Mouse (Mus musculus) left cerebral cortex, adult 11 months (tissue): ENCODE data around the gene Vstm2b.

ENCODE experiments used
- DNase-seq: peaks from one replicate; pipeline ENCODE4 v3.0.0; 2022; ENCODE audit warnings: low spot score

The Vstm2b gene

DNA sequence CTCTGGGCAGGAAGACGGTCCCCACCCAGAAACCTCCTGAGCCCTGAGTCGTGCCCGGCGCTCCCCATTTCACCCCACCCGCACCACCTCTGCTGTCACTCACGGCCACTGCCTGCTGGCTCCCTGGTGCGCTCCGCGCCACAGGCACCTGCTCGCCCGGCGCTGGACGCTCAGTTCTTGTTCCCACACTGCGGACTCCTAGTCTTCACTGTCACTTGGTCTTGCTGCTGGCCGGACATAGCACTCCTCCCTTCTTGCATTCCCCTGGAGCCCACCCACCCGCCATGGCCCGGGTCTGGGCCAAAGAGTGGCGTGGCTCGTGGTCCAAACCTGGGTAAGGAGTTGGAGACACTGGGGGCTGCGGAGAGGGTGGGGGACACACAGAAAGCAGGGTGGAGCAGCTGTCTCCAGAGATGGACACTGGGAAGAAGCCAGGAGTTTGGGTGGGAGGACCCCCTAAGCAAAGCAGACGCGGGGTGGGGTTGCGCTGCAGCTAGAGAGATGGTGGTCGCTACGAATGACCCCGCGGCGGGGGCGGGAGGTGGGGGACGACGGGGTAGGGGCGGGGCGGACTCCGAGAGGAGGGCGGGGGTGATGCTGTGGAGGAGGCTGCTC, at the start of gene Vstm2b:
Gene Vstm2b (plus strand): TSS at position 233 of the 615 bp plus-strand sequence.
- DNase-seq, result no peak

- DNase-seq, result no peak
These were observed 42.0 kb upstream of the Vstm2b start for GRCm38 (mm10) chr7:40856088-40856625.

GRCm38 (mm10) chr7:40873380-40873990, 24.6 kb upstream of the Vstm2b start:
- DNase-seq, result no peak

- DNase-seq, result no peak
These were observed 13.2 kb upstream of the Vstm2b start for GRCm38 (mm10) chr7:40884855-40885489.

DNA sequence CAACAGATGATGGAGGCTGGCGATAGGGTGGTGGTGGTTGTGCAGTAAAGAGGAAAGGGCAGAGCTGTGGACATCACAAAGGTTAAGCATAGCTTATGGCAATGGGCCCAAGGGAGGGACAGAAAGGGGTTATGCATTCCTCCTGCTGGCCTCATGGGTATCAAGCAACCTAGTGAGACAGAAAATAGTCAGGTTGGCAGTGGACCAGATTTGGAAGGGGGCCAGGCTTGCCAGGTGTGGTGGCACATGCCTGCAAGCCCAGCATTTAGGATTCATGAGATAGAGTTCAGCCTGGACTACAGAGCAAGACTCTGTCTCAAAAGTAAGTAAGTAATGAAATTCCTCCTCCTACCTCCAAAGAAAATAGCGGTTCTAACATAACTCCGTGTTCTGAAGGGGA, 9.8 kb upstream of the Vstm2b start:
- no peak for DNase-seq

GRCm38 (mm10) chr7:40896964-40897363, 1.2 kb upstream of the Vstm2b start:
- no peak for DNase-seq

- no peak for DNase-seq
These were observed 715 bp downstream of the Vstm2b start for GRCm38 (mm10) chr7:40898711-40899375.

DNA sequence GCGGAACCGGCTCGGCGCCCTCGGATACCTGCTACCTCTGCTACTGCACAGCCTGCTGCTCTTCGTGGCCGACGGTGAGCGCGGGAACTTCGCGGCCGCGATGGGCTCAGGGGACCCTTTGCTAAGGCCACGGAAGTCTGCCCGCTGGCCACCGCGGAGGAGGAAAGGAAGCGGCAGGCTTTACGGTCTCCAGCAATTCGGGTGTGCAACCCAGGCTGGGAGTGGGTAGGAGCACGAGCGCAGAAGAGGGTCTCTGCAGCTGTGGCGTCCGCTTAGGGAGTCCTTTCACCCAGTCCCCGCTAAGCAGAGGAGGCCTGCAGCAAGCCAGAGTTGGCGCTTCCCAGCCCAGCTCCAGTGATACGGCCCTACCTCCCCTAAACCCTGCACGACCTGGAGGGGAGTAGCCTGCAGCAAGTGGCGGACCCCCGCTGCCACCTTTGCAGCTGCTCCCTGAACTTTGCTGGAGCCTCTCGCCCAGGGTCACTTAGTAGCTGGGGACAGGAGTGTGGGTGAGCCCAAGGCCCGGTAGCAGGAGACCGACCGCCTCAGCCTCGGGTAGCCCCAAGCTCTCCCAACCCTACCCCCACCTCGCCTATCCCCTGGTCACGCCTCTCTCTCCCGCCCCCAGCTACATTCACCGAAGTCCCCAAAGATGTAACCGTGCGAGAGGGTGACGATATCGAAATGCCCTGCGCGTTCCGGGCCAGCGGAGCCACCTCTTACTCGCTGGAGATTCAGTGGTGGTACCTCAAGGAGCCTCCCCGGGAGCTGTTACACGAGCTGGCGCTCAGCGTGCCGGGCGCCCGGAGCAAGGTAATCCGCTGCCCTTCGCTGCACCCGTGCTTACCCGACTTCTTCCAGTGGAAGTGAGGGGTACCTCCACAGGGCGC, 1.5 kb downstream of the Vstm2b start:
- no peak for DNase-seq

DNA sequence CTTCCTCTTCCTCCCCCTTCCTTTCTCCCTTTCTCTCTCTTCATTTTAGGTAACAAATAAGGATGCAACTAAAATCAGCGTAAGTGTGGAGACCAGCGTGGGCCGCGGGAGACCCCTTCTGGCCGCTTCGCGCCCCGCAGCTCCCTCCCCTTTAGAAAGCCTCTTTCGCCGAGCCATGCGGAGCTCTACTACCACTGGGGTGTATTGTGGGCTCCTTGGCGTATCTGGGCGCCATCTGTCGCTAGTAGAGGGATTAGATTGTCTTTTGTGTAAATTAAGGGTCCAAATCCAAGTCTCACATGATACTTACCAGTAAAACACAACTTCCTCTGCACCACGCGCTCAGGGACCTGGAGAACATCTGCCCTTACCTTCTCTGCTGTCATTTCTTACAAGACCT, 3.1 kb downstream of the Vstm2b start:
- DNase-seq, result peak; percentile 76

GRCm38 (mm10) chr7:40902506-40902905, 4.4 kb downstream of the Vstm2b start:
- no peak for DNase-seq

DNA sequence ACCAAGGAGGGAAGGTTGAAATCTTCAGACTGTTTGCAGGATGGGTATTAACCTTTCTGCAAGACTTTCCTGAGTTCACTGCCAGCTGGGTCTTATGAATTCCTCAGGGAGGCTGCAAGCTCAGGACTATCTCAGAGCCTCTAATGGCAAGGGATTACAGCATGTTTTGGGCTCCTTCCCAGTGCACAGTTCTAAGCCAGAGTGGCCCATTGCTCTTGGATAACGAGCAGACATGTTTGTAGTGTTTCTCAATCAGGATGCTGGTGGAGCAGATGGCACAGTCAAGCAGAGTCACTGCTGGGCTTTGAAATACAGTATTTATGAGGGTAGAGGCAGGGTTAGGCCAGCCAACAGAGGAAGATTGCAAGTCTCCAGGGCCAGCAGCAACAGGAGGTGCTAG, 8.4 kb downstream of the Vstm2b start:
- DNase-seq, result no peak

- DNase-seq, result no peak
These were observed 18.6 kb downstream of the Vstm2b start for GRCm38 (mm10) chr7:40916761-40917160.

DNA sequence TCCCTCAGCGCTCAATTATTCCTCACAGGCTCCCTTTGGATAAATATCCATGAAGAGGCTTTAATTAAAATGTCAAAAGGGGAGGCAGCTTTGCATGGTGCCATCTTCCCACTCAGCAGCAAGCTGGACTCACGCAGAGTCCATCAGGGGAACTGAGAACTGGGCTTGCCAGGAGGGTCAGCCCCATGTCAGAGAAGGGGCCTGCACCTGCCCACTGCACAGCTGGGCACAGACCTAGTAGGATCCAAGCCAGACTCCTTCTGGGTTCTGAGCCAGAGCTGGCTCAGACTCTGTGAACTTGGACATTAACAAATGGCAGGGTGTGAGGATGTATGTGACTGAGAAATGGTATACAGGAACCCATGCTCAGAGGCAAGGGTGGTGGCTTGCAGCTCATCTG, 22.0 kb downstream of the Vstm2b start:
- no peak for DNase-seq

GRCm38 (mm10) chr7:40921281-40921680, 23.2 kb downstream of the Vstm2b start:
- no peak for DNase-seq

DNA sequence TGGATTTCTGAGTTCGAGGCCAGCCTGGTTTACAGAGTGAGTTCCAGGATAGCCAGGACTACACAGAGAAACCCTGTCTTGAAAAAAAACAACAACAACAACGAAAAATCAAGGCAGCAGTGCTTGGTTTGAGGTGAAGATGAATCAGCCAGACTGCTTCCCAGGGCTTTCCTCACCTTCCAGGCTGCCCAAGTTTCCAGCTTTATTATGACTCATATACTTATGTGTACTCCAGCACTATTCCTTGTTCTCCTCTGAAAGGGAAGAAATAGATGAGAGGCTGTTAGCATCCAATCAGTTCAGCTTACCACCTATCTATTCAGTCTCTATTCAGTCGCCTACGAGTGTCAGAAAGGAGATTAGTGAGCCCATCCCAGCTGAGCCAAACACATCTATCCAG, 24.7 kb downstream of the Vstm2b start:
- DNase-seq, result no peak

GRCm38 (mm10) chr7:40928391-40928790, 30.3 kb downstream of the Vstm2b start:
- no peak for DNase-seq

DNA sequence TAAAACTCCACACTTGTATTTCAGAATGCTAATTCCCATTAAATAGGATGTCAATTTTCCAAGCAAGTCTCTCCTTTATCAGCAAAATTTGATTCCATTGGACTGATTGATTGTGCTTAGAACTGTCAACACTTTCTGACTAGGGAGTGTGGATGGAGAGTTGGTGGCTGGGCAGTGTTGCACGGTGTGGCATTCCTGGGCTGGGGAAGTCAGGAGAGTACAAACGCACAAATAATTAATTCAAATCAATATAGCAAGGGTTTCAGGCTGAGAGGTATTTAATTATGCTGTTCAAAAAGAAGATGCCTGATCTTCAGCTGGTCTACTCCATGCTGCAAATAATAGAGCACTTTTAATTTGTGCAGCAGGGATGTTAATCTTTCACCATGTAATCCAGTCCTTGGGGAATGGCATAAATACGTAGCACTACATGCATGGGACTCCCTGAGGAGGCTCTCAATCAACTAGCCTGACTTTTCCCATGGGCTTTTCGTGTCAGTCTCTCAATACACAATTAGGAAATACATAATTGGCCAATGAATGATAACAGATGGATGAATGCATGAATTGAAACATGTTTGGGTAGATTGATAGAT, 38.6 kb downstream of the Vstm2b start:
- DNase-seq, result no peak

DNA sequence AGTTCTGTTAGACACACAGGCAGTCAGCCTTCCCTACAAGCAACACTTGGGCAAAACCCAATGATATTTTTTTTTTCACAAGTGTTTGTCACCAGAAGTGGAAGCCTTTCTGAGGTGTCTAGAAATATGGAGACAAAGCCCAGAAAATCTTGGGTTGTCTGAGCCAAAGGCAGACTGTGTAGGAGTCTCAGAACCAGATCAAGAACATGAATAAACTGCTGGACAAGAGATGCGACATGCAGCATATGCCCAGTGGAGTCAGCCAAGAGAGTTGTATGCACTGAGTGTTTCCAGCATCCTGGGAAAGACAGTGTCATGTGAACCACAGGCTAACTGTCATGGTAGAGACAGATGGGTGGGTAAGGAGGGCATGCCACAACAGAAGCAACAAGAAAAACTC, 41.2 kb downstream of the Vstm2b start:
- peak; percentile 46 for DNase-seq

- DNase-seq, result no peak
These were observed 44.3 kb downstream of the Vstm2b start for GRCm38 (mm10) chr7:40942233-40942935.
